Mouse (Mus musculus) thymus, postnatal 0 days (tissue): ENCODE data around the gene Coq8b. TPM values are rescaled to one million over a fixed set of nuclear protein-coding genes. Genes with fewer than 3 reads are reported as not detected.
A peak's percentile ranks its signal among the peaks of the same experiment; 100 is the strongest.

Experiments used
- DNase-seq: peaks from one replicate; pipeline ENCODE4 v3.0.0-alpha.2; 2015; ENCODE audit warnings: low spot score
- polyA plus RNA-seq: library from polyadenylated mRNA; unstranded; fragments of >200 nt; fragmentation: Nextera tagmentation; extraction: Ambion mirVana; gene quantifications from 2 replicates; pipeline ENCODE4 v1.2.1, GENCODE M21; 2015

Coq8b gene
- polyA plus RNA-seq, 1 experiment from 2014 or later = 15.8 TPM

GRCm38 (mm10) chr7:27271423-27271822, 38.6 kb downstream of the Coq8b start:
- no peak for DNase-seq

GRCm38 (mm10) chr7:27273739-27274351, 41.0 kb downstream of the Coq8b start:
- peak; percentile 56 for DNase-seq

GRCm38 (mm10) chr7:27274916-27275315, 42.1 kb downstream of the Coq8b start:
- no peak for DNase-seq

- DNase-seq = peak; percentile 12
Observed at GRCm38 (mm10) chr7:27276021-27276420, 43.2 kb downstream of the Coq8b start.

- DNase-seq = peak; percentile 13
Observed at GRCm38 (mm10) chr7:27277191-27277590, 44.4 kb downstream of the Coq8b start.

- DNase-seq = no peak
Observed at GRCm38 (mm10) chr7:27281717-27282116, 48.9 kb downstream of the Coq8b start.

GRCm38 (mm10) chr7:27282225-27282624, 49.4 kb downstream of the Coq8b start:
- no peak for DNase-seq

GRCm38 (mm10) chr7:27284865-27285697, 52.3 kb downstream of the Coq8b start:
- peak; percentile 13 for DNase-seq

GRCm38 (mm10) chr7:27285698-27286066, 52.9 kb downstream of the Coq8b start:
- peak; percentile 67 for DNase-seq

- no peak for DNase-seq
Observed at GRCm38 (mm10) chr7:27288732-27289131, 55.9 kb downstream of the Coq8b start.

GRCm38 (mm10) chr7:27290555-27290954, 57.7 kb downstream of the Coq8b start:
- no peak for DNase-seq

- no peak for DNase-seq
Observed at GRCm38 (mm10) chr7:27291795-27292466, 59.1 kb downstream of the Coq8b start.

GRCm38 (mm10) chr7:27295956-27296355, 63.1 kb downstream of the Coq8b start:
- DNase-seq = no peak

- DNase-seq = no peak
Observed at GRCm38 (mm10) chr7:27296518-27296917, 63.7 kb downstream of the Coq8b start.

GRCm38 (mm10) chr7:27298033-27298610, 65.3 kb downstream of the Coq8b start:
- no peak for DNase-seq

GRCm38 (mm10) chr7:27298816-27299215, 66.0 kb downstream of the Coq8b start:
- no peak for DNase-seq

GRCm38 (mm10) chr7:27300351-27300750, 67.5 kb downstream of the Coq8b start:
- no peak for DNase-seq

- DNase-seq = no peak
Observed at GRCm38 (mm10) chr7:27300801-27301200, 68.0 kb downstream of the Coq8b start.

- DNase-seq = peak; percentile 70
Observed at GRCm38 (mm10) chr7:27302172-27302571, 69.3 kb downstream of the Coq8b start.

- DNase-seq = no peak
Observed at GRCm38 (mm10) chr7:27305091-27305730, 72.4 kb downstream of the Coq8b start.
